Mouse (Mus musculus) ES-E14 (cell line): ENCODE measurements around the gene Mafk.

ENCODE experiments used
- CHD2 ChIP-seq: IDR thresholded peaks from 2 replicates; pipeline ENCODE4 v1.6.1; 2014; ENCODE audit warnings: mild to moderate bottlenecking, low read depth, low read length, inconsistent platforms
- MAFK ChIP-seq: IDR thresholded peaks from 2 replicates; pipeline ENCODE4 v1.6.1; 2014; ENCODE audit warnings: mild to moderate bottlenecking, low read depth, low read length, inconsistent platforms; ENCODE audit not compliant: insufficient read depth

DNA sequence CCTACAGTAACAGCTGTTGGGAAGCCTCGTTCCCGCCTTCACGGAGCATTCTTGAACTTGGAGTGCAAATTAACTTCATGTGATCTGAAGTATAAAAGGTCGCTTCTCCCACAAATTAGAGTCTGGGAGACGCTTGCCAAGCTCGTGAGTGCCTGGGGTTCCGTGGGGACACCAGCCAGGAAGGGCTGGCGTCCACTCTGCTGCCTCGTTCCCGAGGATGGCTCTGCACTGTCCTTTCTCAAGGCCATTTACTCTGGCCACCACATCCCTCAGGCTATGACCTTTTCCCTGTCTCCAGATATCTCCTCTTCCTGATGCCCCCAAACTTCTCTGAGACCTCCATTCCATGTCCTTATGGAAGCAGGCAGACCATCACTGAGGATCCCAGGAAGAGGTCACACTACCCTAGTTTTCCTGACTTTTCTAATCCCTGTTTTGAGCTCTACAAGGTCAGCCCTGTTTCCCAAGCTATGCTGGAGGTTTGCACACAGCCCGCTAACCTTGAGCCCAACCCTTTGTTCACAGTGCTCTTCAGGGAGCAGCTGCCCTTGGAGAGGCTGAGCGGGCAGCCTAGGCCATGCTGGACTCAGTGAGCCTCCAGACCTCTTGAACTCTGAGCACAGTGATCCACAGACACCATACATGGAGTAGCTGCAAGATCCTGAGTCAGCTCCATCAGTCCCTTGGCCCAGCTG, 58.5 kb downstream of the Mafk start:
- no peak for TF ChIP-seq MAFK
- TF ChIP-seq CHD2, result no peak
